Mouse (Mus musculus) lung, adult 2 months (tissue): ENCODE measurements around the gene Gm44805.

Experiments used
- CTCF ChIP-seq: fragments of 200-500 bp; IDR thresholded peaks from 2 replicates; pipeline ENCODE4 v1.5.1; 2011; ENCODE audit warnings: mild to moderate bottlenecking, low read length, control low read depth; ENCODE audit not compliant: insufficient read depth
- POLR2A ChIP-seq: fragments of 200-500 bp; IDR thresholded peaks from 2 replicates; pipeline ENCODE4 v1.6.1; 2011; ENCODE audit warnings: low read depth, mild to moderate bottlenecking, control low read depth, low read length, borderline replicate concordance; ENCODE audit errors: extremely low read depth

GRCm38 (mm10) chr7:19686521-19686920, 5.3 kb upstream of the Gm44805 start:
- TF ChIP-seq CTCF (no peak), POLR2A (no peak)
